Mouse (Mus musculus) forebrain, embryonic 12.5 days (tissue): ENCODE results near the gene Smtnl1. TPM values are rescaled to one million over a fixed set of nuclear protein-coding genes. Genes with fewer than 3 reads are reported as not detected.

Experiments used
- polyA plus RNA-seq: library from polyadenylated mRNA; unstranded; fragments of >200 nt; fragmentation: Nextera tagmentation; extraction: Ambion mirVana; gene quantifications from 2 replicates; pipeline ENCODE4 v1.2.1, GENCODE M21; 2016

The Smtnl1 gene
- polyA plus RNA-seq, 1 experiment from 2014 or later, result not detected

Other genes with a start within 250 kb of the Smtnl1 start
- gene Ctnnd1, start 171.9 kb downstream of the Smtnl1 start, polyA plus RNA-seq, result 52.6 and 53.6 TPM in 2 replicates
- 0.33 and 0.49 TPM in 2 replicates for gene Btbd18, start 163.6 kb downstream of the Smtnl1 start, polyA plus RNA-seq
- 448 and 458 TPM in 2 replicates for gene Selenoh, start 151.9 kb downstream of the Smtnl1 start, polyA plus RNA-seq
- gene Gm28635, start 144.6 kb downstream of the Smtnl1 start, polyA plus RNA-seq, result not detected in 2 replicates
- 55.0 and 59.3 TPM in 2 replicates for gene Med19, start 144.2 kb downstream of the Smtnl1 start, polyA plus RNA-seq
- gene Tmx2, start 143.5 kb downstream of the Smtnl1 start, polyA plus RNA-seq, result 175 and 177 TPM in 2 replicates
- 28.1 and 31.4 TPM in 2 replicates for gene Zdhhc5, start 107.5 kb downstream of the Smtnl1 start, polyA plus RNA-seq
- 39.9 and 40.7 TPM in 2 replicates for gene Clp1, start 95.3 kb downstream of the Smtnl1 start, polyA plus RNA-seq
- gene Ypel4, start 88.6 kb downstream of the Smtnl1 start, polyA plus RNA-seq, result 18.7 and 19.6 TPM in 2 replicates
- gene Gm19426, start 79.0 kb downstream of the Smtnl1 start, polyA plus RNA-seq, result 9.4 and 10.2 TPM in 2 replicates
- 27.6 and 30.3 TPM in 2 replicates for gene Serping1, start 47.2 kb downstream of the Smtnl1 start, polyA plus RNA-seq
- 30.0 and 30.5 TPM in 2 replicates for gene Ube2l6, start 23.8 kb downstream of the Smtnl1 start, polyA plus RNA-seq
- 36.7 and 42.3 TPM in 2 replicates for gene Timm10, start 4.3 kb upstream of the Smtnl1 start, polyA plus RNA-seq
- 11.4 and 14.4 TPM in 2 replicates for gene Slc43a1, start 16.2 kb upstream of the Smtnl1 start, polyA plus RNA-seq
- 5.2 and 7.9 TPM in 2 replicates for gene Rtn4rl2, start 64.1 kb upstream of the Smtnl1 start, polyA plus RNA-seq
- gene Slc43a3, start 113.9 kb upstream of the Smtnl1 start, polyA plus RNA-seq, result 10.1 and 11.3 TPM in 2 replicates
- gene Prg2, start 157.8 kb upstream of the Smtnl1 start, polyA plus RNA-seq, result not detected in 2 replicates
- gene Prg3, start 165.6 kb upstream of the Smtnl1 start, polyA plus RNA-seq, result not detected in 2 replicates
- 309 and 322 TPM in 2 replicates for gene Ssrp1, start 214.6 kb upstream of the Smtnl1 start, polyA plus RNA-seq
- 1.4 and 1.6 TPM in 2 replicates for gene P2rx3, start 214.8 kb upstream of the Smtnl1 start, polyA plus RNA-seq
- 38.3 and 39.7 TPM in 2 replicates for gene Tnks1bp1, start 225.4 kb upstream of the Smtnl1 start, polyA plus RNA-seq